Mouse (Mus musculus) pancreas, adult 10 weeks (tissue): ENCODE data around the gene Samt1. TPM values are rescaled to one million over a fixed set of nuclear protein-coding genes. Genes with fewer than 3 reads are reported as not detected.

Experiments
- polyA plus RNA-seq: library from polyadenylated mRNA; stranded (reverse); fragments of 350-450 nt; fragmentation: Illumina TruSeq; extraction: RNeasy Lipid Tissue Mini Kit (QIAGEN cat#74804); gene quantifications from one replicate; pipeline ENCODE4 v1.2.3, GENCODE M21; 2015; ENCODE audit warnings: low read depth, low replicate concordance; ENCODE audit not compliant: insufficient read depth

Gene Samt1
- not detected for polyA plus RNA-seq

GRCm38 (mm10) chrX:154012540-154012939 is at the start of gene Samt1:
Gene Samt1, minus strand, starts transcription at chrX:154012640.

GRCm38 (mm10) chrX:154054939-154055338 is 42.5 kb upstream of the Samt1 start, which contains the start of gene Gm10057:
Gene Gm10057, minus strand, starts transcription at chrX:154055039.

GRCm38 (mm10) chrX:154033727-154034126 is 21.3 kb upstream of the Samt1 start, which contains the start of gene 4921511M17Rik:
Gene 4921511M17Rik, minus strand, starts transcription at chrX:154033827.

Other genes starting within 250 kb of the Samt1 start
- gene Spin2c, start 180.4 kb downstream of the Samt1 start, polyA plus RNA-seq = not detected
- gene 4921511M17Rik, start 21.2 kb upstream of the Samt1 start, polyA plus RNA-seq = not detected
- gene Gm10057, start 42.4 kb upstream of the Samt1 start, polyA plus RNA-seq = not detected
- not detected for gene Gm15140, start 108.0 kb upstream of the Samt1 start, polyA plus RNA-seq